Mouse (Mus musculus): ENCODE measurements around the gene Rbfox3.

The Rbfox3 gene

GRCm38 (mm10) chr11:118881786-118882495 is 29.5 kb downstream of the Rbfox3 start:
- no peak for DNase-seq (ENCODE audit: low spot score in 2 of 2)

GRCm38 (mm10) chr11:118879466-118880150 is 31.8 kb downstream of the Rbfox3 start:
- no peak for DNase-seq (ENCODE audit: low spot score in 2 of 2)

GRCm38 (mm10) chr11:118878605-118879245 is 32.7 kb downstream of the Rbfox3 start:
- no peak for DNase-seq (ENCODE audit: low spot score in 2 of 2)

GRCm38 (mm10) chr11:118875243-118875897 is 36.0 kb downstream of the Rbfox3 start:
- no peak for DNase-seq (ENCODE audit: low spot score in 2 of 2)

GRCm38 (mm10) chr11:118874487-118875095 is 36.8 kb downstream of the Rbfox3 start:
- no peak for DNase-seq (ENCODE audit: low spot score in 2 of 2)

GRCm38 (mm10) chr11:118874022-118874421 is 37.4 kb downstream of the Rbfox3 start:
- DNase-seq (ENCODE audit: low spot score in 2 of 2), result no peak

GRCm38 (mm10) chr11:118871527-118871926 is 39.9 kb downstream of the Rbfox3 start:
- DNase-seq (ENCODE audit: low spot score in 2 of 2), result no peak

- DNase-seq (ENCODE audit: low spot score in 2 of 2), result no peak
Observed at GRCm38 (mm10) chr11:118863360-118863759, 48.0 kb downstream of the Rbfox3 start.

GRCm38 (mm10) chr11:118861801-118862431 is 49.5 kb downstream of the Rbfox3 start:
- no peak for DNase-seq (ENCODE audit: low spot score in 2 of 2)

- DNase-seq (ENCODE audit: low spot score in 2 of 2), result no peak
Observed at GRCm38 (mm10) chr11:118861246-118861645, 50.2 kb downstream of the Rbfox3 start.

- no peak for DNase-seq (ENCODE audit: low spot score in 2 of 2)
Observed at GRCm38 (mm10) chr11:118860812-118861211, 50.6 kb downstream of the Rbfox3 start.

- DNase-seq (ENCODE audit: low spot score in 2 of 2), result no peak
Observed at GRCm38 (mm10) chr11:118859839-118860238, 51.6 kb downstream of the Rbfox3 start.

- no peak for DNase-seq (ENCODE audit: low spot score in 2 of 2)
Observed at GRCm38 (mm10) chr11:118858305-118858704, 53.1 kb downstream of the Rbfox3 start.

- no peak for DNase-seq (ENCODE audit: low spot score in 2 of 2)
Observed at GRCm38 (mm10) chr11:118851391-118851790, 60.0 kb downstream of the Rbfox3 start.

- no peak for DNase-seq (ENCODE audit: low spot score in 2 of 2)
Observed at GRCm38 (mm10) chr11:118847986-118848385, 63.4 kb downstream of the Rbfox3 start.

- DNase-seq (ENCODE audit: low spot score in 2 of 2), result no peak
Observed at GRCm38 (mm10) chr11:118840992-118841391, 70.4 kb downstream of the Rbfox3 start.

GRCm38 (mm10) chr11:118838167-118838566 is 73.2 kb downstream of the Rbfox3 start:
- DNase-seq (ENCODE audit: low spot score in 2 of 2), result no peak

GRCm38 (mm10) chr11:118836889-118837288 is 74.5 kb downstream of the Rbfox3 start:
- no peak for DNase-seq (ENCODE audit: low spot score in 2 of 2)

- no peak for DNase-seq (ENCODE audit: low spot score in 2 of 2)
Observed at GRCm38 (mm10) chr11:118832793-118833481, 78.5 kb downstream of the Rbfox3 start.

- DNase-seq (ENCODE audit: low spot score in 2 of 2), result no peak
Observed at GRCm38 (mm10) chr11:118831730-118832129, 79.7 kb downstream of the Rbfox3 start.

Data from urinary bladder, postnatal 4 days (tissue).